Mouse (Mus musculus) myocyte (in vitro differentiated cells): ENCODE measurements at regions not wholly inside any gene's neighbourhood (a gene's known extent, or its start where the extent isn't known, plus 50 kb on each side); places are given as distances from the start of the nearest gene placed in this dataset.

Source experiments
- MAX ChIP-seq: IDR thresholded peaks from one replicate; pipeline ENCODE4 v1.6.1; 2011; ENCODE audit warnings: low read depth, mild to moderate bottlenecking, control low read depth
- MYOD1 ChIP-seq, 3 experiments: IDR thresholded peaks; one replicate each; pipeline ENCODE4 v1.6.1; 2011; ENCODE audit warnings: control low read depth in 2 of 3, low read depth in 2 of 3, mild to moderate bottlenecking in 2 of 3, moderate library complexity in 1 of 3; ENCODE audit not compliant: insufficient read length in 2 of 3, control insufficient read depth in 1 of 3
- MYOG ChIP-seq, 3 experiments: IDR thresholded peaks; one replicate each; pipeline ENCODE4 v1.6.1; 2011; ENCODE audit warnings: control low read depth in 2 of 3, low read depth in 2 of 3, mild to moderate bottlenecking in 2 of 3; ENCODE audit not compliant: insufficient read length in 2 of 3, control insufficient read depth in 1 of 3, insufficient read depth in 1 of 3
- POLR2A ChIP-seq: IDR thresholded peaks from one replicate; pipeline ENCODE4 v1.6.1; 2011; ENCODE audit warnings: low read depth, mild to moderate bottlenecking, control low read depth, moderate library complexity; ENCODE audit not compliant: insufficient read length
- TCF3 ChIP-seq: IDR thresholded peaks from one replicate; pipeline ENCODE4 v1.6.1; 2011; ENCODE audit warnings: low read depth, control low read depth; ENCODE audit not compliant: insufficient read length
- USF1 ChIP-seq: IDR thresholded peaks from one replicate; pipeline ENCODE4 v1.6.1; 2011; ENCODE audit warnings: low read depth, mild to moderate bottlenecking, control low read depth, moderate library complexity

DNA sequence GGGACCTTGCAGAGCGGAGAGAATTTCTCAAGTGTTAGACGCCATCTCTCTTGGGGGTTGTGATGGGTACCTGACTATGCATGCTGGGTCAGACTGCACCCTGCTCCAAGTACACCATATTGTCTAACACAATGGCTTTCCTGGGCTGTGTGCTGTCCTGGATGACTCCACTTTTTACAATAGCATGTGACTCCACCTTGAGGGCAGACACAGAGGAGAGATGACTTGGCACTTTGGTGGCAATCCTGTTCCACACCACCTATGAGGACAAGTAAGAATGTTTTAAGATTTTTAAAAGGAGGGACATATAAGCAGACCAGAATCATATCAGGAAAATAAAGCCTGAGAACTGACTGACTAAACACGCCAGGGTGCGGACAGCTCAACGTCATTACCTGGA is 254.5 kb upstream of the Rnaseh2b start:
- TF ChIP-seq POLR2A (no peak), MAX (no peak), MYOD1 (IDR thresholded peaks at IDR 0.05; ENCODE audit: control insufficient read depth in 1 of 3, insufficient read length in 2 of 3, low read depth in 2 of 3) (no peak), MYOG (IDR thresholded peaks at IDR 0.05; ENCODE audit: control insufficient read depth in 1 of 3, insufficient read depth in 1 of 3, insufficient read length in 2 of 3, low read depth in 2 of 3) (no peak), USF1 (no peak), TCF3 (no peak)
